Mouse (Mus musculus) spleen, postnatal 4 days (tissue): ENCODE measurements at regions not wholly inside any gene's neighbourhood (a gene's known extent, or its start where the extent isn't known, plus 50 kb on each side); places are given as distances from the start of the nearest gene placed in this dataset.
"Not testable (repeated sequence)": the region's sequence is repeated elsewhere in the genome, so short reads cannot be mapped to it uniquely, and the experiment has no call there.

Source experiments
- DNase-seq, 2 experiments: peaks; one replicate each; pipeline ENCODE4 v3.0.0; 2022; ENCODE audit warnings: low spot score in 2 of 2

- DNase-seq = no peak
These were observed 53.4 kb upstream of the Castor2 start for GRCm38 (mm10) chr5:134046086-134046485.

- not testable (repeated sequence) for DNase-seq
These were observed 56.6 kb upstream of the Castor2 start for GRCm38 (mm10) chr5:134042938-134043337.

DNA sequence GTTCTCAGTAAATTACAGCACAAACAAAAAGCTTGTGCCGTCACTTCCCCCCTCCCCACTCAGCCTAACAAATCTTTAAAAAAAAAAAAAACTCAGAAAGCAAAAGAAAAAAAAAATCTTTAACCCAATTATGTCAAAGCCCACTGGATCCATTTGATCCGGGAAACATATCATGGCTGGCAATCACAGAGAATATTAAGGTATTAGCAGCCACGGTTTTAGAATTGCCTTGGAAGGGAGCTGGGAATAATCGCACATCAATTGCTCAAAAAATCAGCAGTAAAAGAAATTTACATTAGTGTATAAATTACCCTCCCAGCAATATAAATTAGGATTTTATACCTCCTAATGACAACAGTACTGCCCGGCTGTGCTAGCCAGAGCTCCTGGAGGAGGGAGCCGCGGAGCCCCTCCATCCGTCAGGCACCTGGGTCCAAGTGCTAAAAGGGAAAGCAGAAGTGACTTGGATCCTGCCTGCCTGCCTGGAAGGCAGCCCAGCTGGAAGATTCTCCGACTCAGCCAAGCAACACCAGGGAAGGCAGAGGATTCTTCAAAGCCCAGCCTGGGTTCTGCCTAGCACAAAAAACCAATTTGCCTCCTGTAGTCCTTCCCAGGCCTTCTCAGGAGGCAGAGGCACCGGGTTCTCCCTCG is 72.1 kb upstream of the Castor2 start:
- no peak for DNase-seq

GRCm38 (mm10) chr5:134019651-134020432 is 79.7 kb upstream of the Castor2 start:
- DNase-seq = no peak

DNA sequence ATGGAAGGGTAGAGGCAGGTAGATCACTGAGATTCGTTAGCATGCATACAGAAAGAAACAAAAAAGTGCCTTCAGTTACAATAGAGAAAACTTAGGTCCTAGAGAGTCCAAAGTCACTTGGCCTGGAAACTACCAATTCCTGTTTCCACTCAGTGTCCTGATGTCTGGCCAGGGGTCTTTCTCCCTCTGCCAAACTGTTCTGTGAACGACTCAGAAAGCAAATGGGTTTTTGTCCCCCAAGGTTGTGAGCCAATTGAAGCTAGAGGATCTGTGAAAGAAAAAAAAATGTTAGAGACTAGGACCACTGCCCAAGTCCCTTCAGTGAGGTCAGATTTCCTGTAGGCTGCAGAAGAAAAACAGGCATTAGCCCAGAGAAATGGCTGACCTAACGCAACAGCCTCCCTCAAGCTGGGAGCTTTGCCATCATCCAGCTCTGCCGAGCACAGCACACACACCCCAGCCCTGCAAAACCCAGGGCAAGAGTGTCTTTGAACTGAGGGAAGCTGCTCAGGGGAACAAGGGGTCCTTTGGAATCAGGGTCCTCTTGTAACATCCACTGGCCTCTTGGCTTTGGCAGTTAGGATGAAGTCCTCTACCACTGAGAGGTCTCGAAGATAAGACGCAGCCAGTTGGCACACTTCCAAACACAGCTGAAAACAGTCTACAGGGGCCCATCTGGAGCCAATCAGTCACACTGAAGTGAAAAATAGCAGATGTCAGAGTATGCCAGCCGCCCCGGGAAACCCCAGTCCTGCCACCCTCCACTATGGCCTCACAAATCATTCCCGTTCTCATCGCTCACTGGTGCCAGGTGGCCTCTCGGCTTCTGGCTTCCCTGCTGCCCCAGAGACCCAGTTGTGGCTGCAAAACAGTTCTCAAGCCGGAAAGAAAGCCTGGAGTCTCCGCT is 85.0 kb upstream of the Castor2 start:
- DNase-seq = peak in 1 of 2 experiments; percentile 18

GRCm38 (mm10) chr5:134013206-134013605 is 86.3 kb upstream of the Castor2 start:
- DNase-seq = no peak

GRCm38 (mm10) chr5:134009843-134010242 is 89.7 kb upstream of the Castor2 start:
- DNase-seq = no peak

GRCm38 (mm10) chr5:134007127-134007771 is 92.3 kb upstream of the Castor2 start:
- DNase-seq = no peak

DNA sequence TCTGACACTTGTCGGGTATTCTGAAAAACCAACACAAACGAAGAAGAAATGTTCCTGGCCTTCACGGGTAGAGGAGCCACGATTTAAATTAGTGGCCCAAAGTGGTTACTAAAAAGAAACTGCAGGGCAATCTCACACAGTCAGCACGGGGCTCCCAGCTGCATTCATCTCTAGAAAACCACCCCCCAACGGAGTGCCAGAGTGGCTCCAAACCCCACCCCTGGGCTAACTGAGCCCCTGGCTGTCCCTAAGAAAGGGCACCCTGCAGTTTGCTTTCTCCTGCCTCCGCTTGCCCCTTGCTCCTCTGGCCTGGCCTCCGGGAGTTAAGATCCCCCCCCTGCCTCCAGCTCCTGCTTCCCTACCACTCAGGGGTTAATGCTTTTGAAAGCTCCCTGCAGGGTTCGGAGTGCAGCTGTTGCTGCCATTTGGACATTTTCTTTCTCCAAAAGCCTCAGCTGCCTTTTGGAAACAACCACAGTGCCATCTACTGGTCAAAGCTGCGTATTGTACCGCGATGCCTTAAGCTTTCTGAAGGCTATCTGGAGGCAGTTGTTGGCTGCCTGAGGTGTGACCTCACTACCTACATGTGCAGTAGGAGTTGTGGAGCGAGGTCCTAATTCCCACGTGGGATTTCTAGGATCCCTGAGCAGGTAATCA is 92.9 kb upstream of the Castor2 start:
- DNase-seq = peak; percentile 47 to 73

DNA sequence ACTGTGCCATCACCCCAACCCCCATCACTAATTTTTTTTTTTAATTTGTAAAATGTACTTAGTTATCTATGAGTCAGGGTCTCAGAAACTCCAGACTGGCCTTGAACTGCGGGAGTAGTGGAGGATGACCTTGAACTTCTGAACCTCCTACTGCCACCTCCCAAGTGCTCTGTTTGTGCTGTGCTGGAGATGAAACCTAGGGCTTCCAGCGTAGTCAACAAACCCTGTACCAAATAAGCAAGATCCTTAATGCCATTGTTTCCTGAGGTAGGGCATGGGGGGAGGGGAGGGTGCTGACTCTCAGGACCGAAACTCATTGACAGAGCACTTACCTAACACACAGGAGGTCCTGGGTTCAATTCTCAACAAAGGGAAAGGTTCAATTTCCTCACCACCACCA is 93.5 kb upstream of the Castor2 start:
- no peak for DNase-seq

GRCm38 (mm10) chr5:134000100-134000499 is 99.4 kb upstream of the Castor2 start:
- DNase-seq = no peak

GRCm38 (mm10) chr5:133999698-134000097 is 99.8 kb upstream of the Castor2 start:
- no peak for DNase-seq

GRCm38 (mm10) chr5:133991994-133992393 is 107.5 kb upstream of the Castor2 start:
- no peak for DNase-seq

DNA sequence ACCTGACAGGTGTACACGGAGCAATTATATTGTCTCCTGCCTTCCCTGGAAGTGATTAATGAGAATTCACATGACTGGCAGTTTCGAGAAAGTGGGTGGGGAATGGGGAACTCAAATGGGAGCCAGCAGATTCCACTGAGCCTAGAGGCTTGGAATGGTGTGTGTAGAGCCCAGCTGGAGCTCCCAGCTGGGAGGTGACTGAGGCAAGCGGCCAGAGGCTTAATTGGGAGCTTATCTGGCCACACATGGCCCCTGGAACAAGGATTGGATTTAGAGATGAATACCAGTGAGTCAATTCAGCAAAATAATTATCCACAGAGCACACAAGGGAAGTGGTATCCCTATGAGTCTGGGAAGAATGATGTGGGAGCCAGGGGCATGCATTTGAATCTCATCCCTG is 108.0 kb upstream of the Castor2 start:
- no peak for DNase-seq

GRCm38 (mm10) chr5:133983249-133983966 is 116.1 kb upstream of the Castor2 start:
- DNase-seq = no peak

GRCm38 (mm10) chr5:133970421-133970914 is 129.0 kb upstream of the Castor2 start:
- DNase-seq = no peak

GRCm38 (mm10) chr5:133963301-133963700 is 136.2 kb upstream of the Castor2 start:
- DNase-seq = no peak

DNA sequence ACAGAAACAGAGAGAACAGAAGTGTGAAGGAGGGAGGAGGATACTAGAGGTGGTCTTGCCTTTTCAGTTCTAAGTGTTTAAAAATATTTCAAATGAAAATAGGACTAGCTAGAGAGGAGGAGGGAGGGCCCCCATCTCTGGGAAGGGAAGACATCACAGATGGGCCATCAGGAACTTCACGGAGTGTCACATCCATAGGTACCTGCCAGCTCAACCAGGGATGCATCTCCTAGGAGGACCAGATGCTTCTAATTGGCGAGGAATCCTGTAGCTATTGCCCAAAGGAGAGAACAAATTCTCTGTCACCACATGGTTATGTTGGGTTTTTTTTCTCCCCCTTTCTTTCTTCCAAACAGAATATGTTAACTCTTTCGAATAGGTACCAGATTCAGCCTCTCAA is 158.7 kb upstream of the Castor2 start:
- no peak for DNase-seq

DNA sequence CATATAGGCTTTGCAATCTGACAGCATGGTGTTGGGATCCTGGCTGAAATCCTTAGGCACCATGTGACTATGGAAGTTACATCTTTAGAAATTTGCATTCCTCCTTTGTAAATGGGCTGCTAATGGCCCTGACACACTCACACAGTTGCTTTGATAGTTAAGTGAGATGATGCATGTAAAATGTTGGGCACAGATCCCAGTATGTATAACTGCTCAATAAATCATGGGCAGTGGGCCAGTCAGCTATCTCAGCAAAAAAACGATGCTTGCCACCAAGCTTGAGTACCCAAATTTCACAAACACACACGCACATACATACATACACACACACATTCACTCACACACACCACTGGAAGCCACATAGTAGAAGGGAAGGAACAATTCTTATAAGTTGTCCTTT is 159.5 kb upstream of the Castor2 start:
- no peak for DNase-seq
